ENCODE assay signal across 7 mouse cellular contexts in genomic region chr5:129886271-129886670, GRCm38 (mm10). TPM values are rescaled to one million over a fixed set of nuclear protein-coding genes. Genes with fewer than 3 reads are reported as not detected.
DNase-seq lines count a peak whose midpoint lies in the region; ATAC-seq lines count a peak whose summit lies in the region.

No protein-coding gene starts in this region.

- no peaks in the 10 kb centered on the region for H3K27me3 ChIP-seq in neural tube, embryonic 11.5 days (ENCODE audit: control insufficient read depth, insufficient read depth, low read length)
- no peaks in the 10 kb centered on the region for H3K27me3 ChIP-seq in hindbrain, embryonic 12.5 days
- no peaks in the 10 kb centered on the region for H3K27me3 ChIP-seq in midbrain, embryonic 10.5 days (ENCODE audit: low read depth, poor library complexity, severe bottlenecking)

- peak overlapping the region; percentile 72 for H3K4me3 ChIP-seq in neural tube, embryonic 11.5 days (ENCODE audit: low read depth, low read length)
- peak overlapping the region; percentile 70 for H3K4me3 ChIP-seq in brown adipose tissue, adult 24 weeks (ENCODE audit: insufficient read depth, low read depth, low read length)
- peak overlapping the region; percentile 80 for H3K4me3 ChIP-seq in hindbrain, embryonic 12.5 days
- H3K4me3 ChIP-seq in midbrain, embryonic 10.5 days: peak overlapping the region; percentile 82

- 47% methylated on average over 10 of the region's 10 CpGs for WGBS in neural tube, embryonic 11.5 days
- WGBS in hindbrain, embryonic 12.5 days: 41% methylated on average over 10 of the region's 10 CpGs
- WGBS in midbrain, embryonic 10.5 days: 61% methylated on average over 10 of the region's 10 CpGs

- peaks cover 10% of the 10 kb centered on the region; the same call in 1 of the 2 replicates for H3K36me3 ChIP-seq in neural tube, embryonic 11.5 days (ENCODE audit: control insufficient read depth, insufficient read depth, low read length)
- H3K36me3 ChIP-seq in hindbrain, embryonic 12.5 days: peaks cover 24% of the 10 kb centered on the region
- peaks cover 40% of the 10 kb centered on the region for H3K36me3 ChIP-seq in midbrain, embryonic 10.5 days

- no peaks in the 10 kb centered on the region for H3K4me1 ChIP-seq in neural tube, embryonic 11.5 days (ENCODE audit: control insufficient read depth, insufficient read depth, low read length)
- peaks cover 5% of the 10 kb centered on the region; the same call in 1 of the 2 replicates for H3K4me1 ChIP-seq in brown adipose tissue, adult 24 weeks (ENCODE audit: control insufficient read depth, insufficient read depth, insufficient read length, low read length)
- H3K4me1 ChIP-seq in hindbrain, embryonic 12.5 days: peaks cover 16% of the 10 kb centered on the region
- peaks cover 22% of the 10 kb centered on the region for H3K4me1 ChIP-seq in midbrain, embryonic 10.5 days

- no peaks in the 10 kb centered on the region for H3K9me3 ChIP-seq in neural tube, embryonic 11.5 days (ENCODE audit: control insufficient read depth, low read length)
- H3K9me3 ChIP-seq in hindbrain, embryonic 12.5 days (replicated peaks): no peaks in the 10 kb centered on the region
- no peaks in the 10 kb centered on the region for H3K9me3 ChIP-seq in midbrain, embryonic 10.5 days (replicated peaks)

- no peak overlapping the region; the same call in 1 of the 2 replicates for H3K27ac ChIP-seq in neural tube, embryonic 11.5 days (ENCODE audit: low read depth, low read length)
- H3K27ac ChIP-seq in brown adipose tissue, adult 24 weeks (replicated peaks; ENCODE audit: low read depth, low read length): peak overlapping the region; percentile 43; the same call in 1 of the 2 replicates
- H3K27ac ChIP-seq in hindbrain, embryonic 12.5 days: no peak overlapping the region
- H3K27ac ChIP-seq in midbrain, embryonic 10.5 days (replicated peaks): peak overlapping the region; percentile 91

- H3K4me2 ChIP-seq in neural tube, embryonic 11.5 days (ENCODE audit: low read depth): peak overlapping the region; percentile 84
- H3K4me2 ChIP-seq in hindbrain, embryonic 12.5 days (replicated peaks): peak overlapping the region; percentile 65

- ATAC-seq in neural tube, embryonic 11.5 days (ENCODE audit: insufficient read depth, low FRiP score, low TSS enrichment): no peak
- ATAC-seq in hindbrain, embryonic 12.5 days (ENCODE audit: low FRiP score): no peak

- H3K9ac ChIP-seq in neural tube, embryonic 11.5 days (ENCODE audit: low read length): peak overlapping the region; percentile 88
- H3K9ac ChIP-seq in hindbrain, embryonic 12.5 days: peak overlapping the region; percentile 81

- DNase-seq in neural tube, embryonic 11.5 days (ENCODE audit: low spot score): peak; percentile 30
- no peak for DNase-seq in neural tube, embryonic 10.5 days (ENCODE audit: extremely low spot score, low spot score)
- DNase-seq in midbrain, embryonic 10.5 days (ENCODE audit: low spot score): no peak
- no peak for DNase-seq in urinary bladder, postnatal 14 days (ENCODE audit: low spot score)
- DNase-seq in gastrocnemius, postnatal 4 days (ENCODE audit: low spot score in 2 of 2): no peak

RNA-seq across cellular contexts. Expression of gene Chchd2, which starts 1.0 kb away (rescaled TPM):
- 988 and 1,013 TPM in 2 replicates for polyA plus RNA-seq in neural tube, embryonic 11.5 days (2014; fragmentation: Nextera tagmentation; extraction: Ambion mirVana)
- polyA plus RNA-seq in brown adipose tissue, adult 24 weeks (2012; ENCODE audit: insufficient read depth, insufficient read length, missing spikeins): 1,785 and 1,958 TPM in 2 replicates
- polyA plus RNA-seq in hindbrain, embryonic 12.5 days (2016; fragmentation: Nextera tagmentation; extraction: Ambion mirVana): 714 and 768 TPM in 2 replicates
- polyA plus RNA-seq in midbrain, embryonic 10.5 days (2016; fragmentation: Nextera tagmentation; extraction: Ambion mirVana): 1,024 and 1,060 TPM in 2 replicates
- 100 to 1,000 TPM; 413 to 416 TPM for total RNA-seq in gastrocnemius, postnatal 4 days (2021)

RNA-seq across cellular contexts. Expression of gene Zbed5, which starts 9.3 kb away (rescaled TPM):
- polyA plus RNA-seq in neural tube, embryonic 11.5 days (2014; fragmentation: Nextera tagmentation; extraction: Ambion mirVana): 8.8 and 10.0 TPM in 2 replicates
- 0.83 and 1.9 TPM in 2 replicates for polyA plus RNA-seq in brown adipose tissue, adult 24 weeks (2012; ENCODE audit: insufficient read depth, insufficient read length, missing spikeins)
- 10.9 and 12.4 TPM in 2 replicates for polyA plus RNA-seq in hindbrain, embryonic 12.5 days (2016; fragmentation: Nextera tagmentation; extraction: Ambion mirVana)
- 5.1 and 5.3 TPM in 2 replicates for polyA plus RNA-seq in midbrain, embryonic 10.5 days (2016; fragmentation: Nextera tagmentation; extraction: Ambion mirVana)
- total RNA-seq in gastrocnemius, postnatal 4 days (2021): 1 to 10 TPM; 1.5 to 2.0 TPM

RNA-seq across cellular contexts. Expression of gene Phkg1, which starts 12.1 kb away (rescaled TPM):
- 0.24 TPM in 1 of 2 replicates, not detected in the other for polyA plus RNA-seq in neural tube, embryonic 11.5 days (2014; fragmentation: Nextera tagmentation; extraction: Ambion mirVana)
- polyA plus RNA-seq in brown adipose tissue, adult 24 weeks (2012; ENCODE audit: insufficient read depth, insufficient read length, missing spikeins): 2.3 and 9.8 TPM in 2 replicates
- 0.34 and 0.46 TPM in 2 replicates for polyA plus RNA-seq in hindbrain, embryonic 12.5 days (2016; fragmentation: Nextera tagmentation; extraction: Ambion mirVana)
- 0.25 and 0.41 TPM in 2 replicates for polyA plus RNA-seq in midbrain, embryonic 10.5 days (2016; fragmentation: Nextera tagmentation; extraction: Ambion mirVana)
- 10 to 100 TPM; 85.0 to 98.6 TPM for total RNA-seq in gastrocnemius, postnatal 4 days (2021)

RNA-seq across cellular contexts. Expression of gene Nupr1l, which starts 22.1 kb away (rescaled TPM):
- 2.3 and 2.9 TPM in 2 replicates for polyA plus RNA-seq in neural tube, embryonic 11.5 days (2014; fragmentation: Nextera tagmentation; extraction: Ambion mirVana)
- polyA plus RNA-seq in brown adipose tissue, adult 24 weeks (2012; ENCODE audit: insufficient read depth, insufficient read length, missing spikeins): 4.1 and 6.2 TPM in 2 replicates
- polyA plus RNA-seq in hindbrain, embryonic 12.5 days (2016; fragmentation: Nextera tagmentation; extraction: Ambion mirVana): 4.7 and 6.6 TPM in 2 replicates
- 4.2 and 6.1 TPM in 2 replicates for polyA plus RNA-seq in midbrain, embryonic 10.5 days (2016; fragmentation: Nextera tagmentation; extraction: Ambion mirVana)
- total RNA-seq in gastrocnemius, postnatal 4 days (2021): 1 to 10 TPM; 1.5 to 1.8 TPM

RNA-seq across cellular contexts. Expression of gene Sumf2, which starts 39.5 kb away (rescaled TPM):
- 44.0 and 48.5 TPM in 2 replicates for polyA plus RNA-seq in neural tube, embryonic 11.5 days (2014; fragmentation: Nextera tagmentation; extraction: Ambion mirVana)
- 12.2 and 15.9 TPM in 2 replicates for polyA plus RNA-seq in brown adipose tissue, adult 24 weeks (2012; ENCODE audit: insufficient read depth, insufficient read length, missing spikeins)
- polyA plus RNA-seq in hindbrain, embryonic 12.5 days (2016; fragmentation: Nextera tagmentation; extraction: Ambion mirVana): 56.8 and 61.3 TPM in 2 replicates
- polyA plus RNA-seq in midbrain, embryonic 10.5 days (2016; fragmentation: Nextera tagmentation; extraction: Ambion mirVana): 48.8 and 50.5 TPM in 2 replicates
- total RNA-seq in gastrocnemius, postnatal 4 days (2021): 10 to 100 TPM; 20.9 to 22.2 TPM

Comparison
In these comparisons a context has a peak if more than half of its experiments do, and no peak if none do; other contexts are left out.
1. H3K27ac ChIP-seq: peak in brown adipose tissue, adult 24 weeks (single experiment) and midbrain, embryonic 10.5 days (single experiment); none in neural tube, embryonic 11.5 days (single experiment) and hindbrain, embryonic 12.5 days (single experiment).
2. Peak in every context shown above with its lines, with median percentiles within 50 percentile points of each other: H3K4me3 ChIP-seq.